In the genomic region with DNA sequence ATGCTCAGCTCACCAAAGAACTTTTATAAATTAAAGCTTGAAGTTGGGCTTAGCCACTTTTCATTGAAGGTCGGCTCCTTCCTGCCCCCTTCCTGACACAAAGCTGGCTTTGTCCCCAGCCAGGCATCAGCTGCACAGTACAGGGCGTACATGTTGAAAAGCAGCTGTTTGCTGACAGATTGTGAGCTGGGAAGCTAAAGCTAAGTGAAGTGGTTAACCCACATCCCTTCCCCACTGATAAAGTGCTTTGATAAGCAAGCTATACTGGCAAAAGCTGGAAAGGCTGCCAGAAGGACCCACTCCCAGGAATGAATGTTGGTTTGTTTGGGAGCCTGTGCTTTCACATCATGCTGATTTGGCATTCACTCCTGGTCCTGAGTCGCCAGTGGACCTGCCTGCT, we compare ENCODE assay signal across 8 mouse cellular contexts.
A peak's percentile ranks its signal among the peaks of the same experiment; 100 is the strongest.
DNase-seq lines count a peak whose midpoint lies in the region; ATAC-seq lines count a peak whose summit lies in the region.

No protein-coding gene starts in this region.

- H3K4me3 ChIP-seq in forebrain, embryonic 12.5 days (replicated peaks): no peak overlapping the region
- H3K4me3 ChIP-seq in hindbrain, embryonic 13.5 days: no peak overlapping the region

- DNase-seq in adrenal gland, postnatal 10 days: peak; percentile 16
- no peak for DNase-seq in adrenal gland, postnatal 25 days
- peak; percentile 37 to 57 for DNase-seq in thymus, postnatal 36 days
- DNase-seq in right cerebral cortex, adult 2 months (ENCODE audit: low spot score in 2 of 2): no peak

- H3K9me3 ChIP-seq in forebrain, embryonic 12.5 days: no peaks in the 10 kb centered on the region
- no peaks in the 10 kb centered on the region for H3K9me3 ChIP-seq in hindbrain, embryonic 13.5 days

- no peaks in the 10 kb centered on the region for H3K36me3 ChIP-seq in forebrain, embryonic 12.5 days (replicated peaks)
- no peaks in the 10 kb centered on the region for H3K36me3 ChIP-seq in hindbrain, embryonic 13.5 days

- 15% methylated on average over 3 of the region's 3 CpGs for WGBS in forebrain, embryonic 12.5 days
- WGBS in hindbrain, embryonic 13.5 days: 12% methylated on average over 3 of the region's 3 CpGs

- H3K4me2 ChIP-seq in forebrain, embryonic 12.5 days: 0 out of 2 replicates have a peak overlapping the region, but pooled peaks have one; percentile 8
- H3K4me2 ChIP-seq in hindbrain, embryonic 13.5 days: no peak overlapping the region

- no peaks in the 10 kb centered on the region for H3K27me3 ChIP-seq in forebrain, embryonic 12.5 days
- no peaks in the 10 kb centered on the region for H3K27me3 ChIP-seq in hindbrain, embryonic 13.5 days

- peak; percentile 83 for ATAC-seq in forebrain, embryonic 12.5 days (ENCODE audit: low FRiP score)
- ATAC-seq in hindbrain, embryonic 13.5 days (ENCODE audit: low FRiP score): peak; percentile 83
- ATAC-seq in megakaryocyte-erythroid progenitor cell, adult 5-6 weeks (replicated peaks; ENCODE audit: low FRiP score, low TSS enrichment, poor library complexity, severe bottlenecking): peak; percentile 79
- ATAC-seq in frontal cortex, adult (ENCODE audit: low TSS enrichment): no peak

- H3K9ac ChIP-seq in forebrain, embryonic 12.5 days: no peak overlapping the region
- H3K9ac ChIP-seq in hindbrain, embryonic 13.5 days: no peak overlapping the region

- peaks cover 6% of the 10 kb centered on the region for H3K4me1 ChIP-seq in forebrain, embryonic 12.5 days
- H3K4me1 ChIP-seq in hindbrain, embryonic 13.5 days (replicated peaks): peaks cover 6% of the 10 kb centered on the region

- peak overlapping the region; percentile 36 for H3K27ac ChIP-seq in forebrain, embryonic 12.5 days
- H3K27ac ChIP-seq in hindbrain, embryonic 13.5 days: no peak overlapping the region

Comparison
In these comparisons a context has a peak if more than half of its experiments do, and no peak if none do; other contexts are left out.
1. DNase-seq: peak in adrenal gland, postnatal 10 days (single experiment) and thymus, postnatal 36 days (2 of 2); none in adrenal gland, postnatal 25 days (single experiment) and right cerebral cortex, adult 2 months (0 of 2).